In the genomic region with DNA sequence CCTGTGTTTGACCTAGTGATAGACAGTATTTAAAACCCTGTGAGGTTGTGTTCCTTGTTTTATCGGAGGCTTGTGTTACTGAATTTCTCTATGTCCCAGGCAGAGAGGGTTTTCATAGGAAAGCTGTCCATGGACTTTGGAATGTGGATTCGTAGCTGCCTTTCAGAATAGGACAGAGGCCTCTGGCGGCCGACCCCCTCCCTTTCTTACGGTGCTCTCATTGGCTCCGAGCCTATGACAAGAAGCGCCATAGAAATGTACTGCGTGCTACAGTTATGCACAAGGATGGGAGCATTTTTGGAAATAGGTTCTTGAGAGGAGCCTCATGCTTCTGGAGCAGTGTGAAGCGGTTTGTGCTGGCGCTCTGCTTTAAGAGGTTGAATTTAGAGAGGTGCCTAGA, we compare ENCODE assay signal across 23 mouse cellular contexts.
DNase-seq lines count a peak whose midpoint lies in the region; ATAC-seq lines count a peak whose summit lies in the region.
"Had no signal": no experiment of that assay in that cellular context is flagged by ENCODE, and none has a peak within 500 bp of the region (broad histone marks: within the 10 kb centered on the region; RNA-seq: fewer than 3 reads in every experiment).

No protein-coding gene starts in this region.

- peak overlapping the region; percentile 74 for H3K27ac ChIP-seq in heart, embryonic 13.5 days (replicated peaks)
- H3K27ac ChIP-seq in kidney, embryonic 14.5 days (ENCODE audit: low read depth, low read length), result no peak overlapping the region
- no peak overlapping the region for H3K27ac ChIP-seq in liver, embryonic 16.5 days (ENCODE audit: low read length)
- no peak overlapping the region for H3K27ac ChIP-seq in liver, embryonic 11.5 days (ENCODE audit: low read depth, low read length)
- H3K27ac ChIP-seq: forebrain, embryonic 13.5 days; liver, embryonic 12.5 days; midbrain, embryonic 10.5 days had no signal

- H3K36me3 ChIP-seq in heart, embryonic 13.5 days, result peaks cover 16% of the 10 kb centered on the region
- peaks cover 14% of the 10 kb centered on the region; the same call in 1 of the 2 replicates for H3K36me3 ChIP-seq in kidney, embryonic 14.5 days (ENCODE audit: control insufficient read depth, insufficient read depth, low read length)
- no peaks in the 10 kb centered on the region for H3K36me3 ChIP-seq in liver, embryonic 16.5 days (ENCODE audit: control insufficient read depth, insufficient read depth)
- no peaks in the 10 kb centered on the region; the same call in 1 of the 2 replicates for H3K36me3 ChIP-seq in liver, embryonic 11.5 days (ENCODE audit: control insufficient read depth, insufficient read depth, low read length)

- peak overlapping the region; percentile 57 for H3K4me2 ChIP-seq in heart, embryonic 13.5 days
- H3K4me2 ChIP-seq in kidney, embryonic 14.5 days (replicated peaks; ENCODE audit: low read depth, low read length), result no peak overlapping the region
- H3K4me2 ChIP-seq in liver, embryonic 16.5 days (ENCODE audit: low read depth, low read length), result no peak overlapping the region
- H3K4me2 ChIP-seq in liver, embryonic 11.5 days, result no peak overlapping the region
- H3K4me2 ChIP-seq: forebrain, embryonic 13.5 days; liver, embryonic 12.5 days had no signal

- intact Hi-C loops in heart, postnatal 25 days (cut with DNase I), result no loop called here

- peaks cover 57% of the 10 kb centered on the region for H3K4me1 ChIP-seq in heart, embryonic 13.5 days
- peaks cover 6% of the 10 kb centered on the region; the same call in 1 of the 2 replicates for H3K4me1 ChIP-seq in kidney, embryonic 14.5 days (ENCODE audit: control insufficient read depth, insufficient read depth, low read length)
- H3K4me1 ChIP-seq in liver, embryonic 16.5 days (ENCODE audit: control insufficient read depth, low read depth, low read length), result peaks cover 4% of the 10 kb centered on the region
- peaks cover 23% of the 10 kb centered on the region for H3K4me1 ChIP-seq in liver, embryonic 11.5 days (replicated peaks; ENCODE audit: control insufficient read depth, insufficient read depth, low read length)

- peak overlapping the region; percentile 5; the same call in 1 of the 2 replicates for H3K9ac ChIP-seq in heart, embryonic 13.5 days
- no peak overlapping the region for H3K9ac ChIP-seq in kidney, embryonic 14.5 days (ENCODE audit: low read depth, low read length)
- H3K9ac ChIP-seq in liver, embryonic 16.5 days (ENCODE audit: low read depth, low read length), result no peak overlapping the region
- H3K9ac ChIP-seq in liver, embryonic 11.5 days (ENCODE audit: low read depth, low read length), result no peak overlapping the region
- H3K9ac ChIP-seq: forebrain, embryonic 13.5 days; liver, embryonic 12.5 days had no signal

- DNase-seq in heart, postnatal 25 days (ENCODE audit: low spot score), result no peak
- DNase-seq in kidney, adult 11 months, result peak; percentile 17
- no peak for DNase-seq in liver, embryonic 11.5 days (ENCODE audit: low spot score)
- DNase-seq: adrenal gland, postnatal 36 days; B cell, adult 2 months; cerebellum, adult 9-10 months; kidney, adult 8-10 months; left cerebral cortex, postnatal 4 days; right cerebral cortex, adult 18-20 months; right cerebral cortex, postnatal 4 days; thymus, postnatal 14 days had no signal

- WGBS in heart, embryonic 13.5 days, result 43% methylated on average over 10 of the region's 10 CpGs
- WGBS in kidney, embryonic 14.5 days, result 81% methylated on average over 10 of the region's 10 CpGs
- WGBS in liver, embryonic 16.5 days (ENCODE audit: insufficient replicate concordance), result 79% methylated on average over 10 of the region's 10 CpGs
- WGBS in liver, embryonic 11.5 days, result 88% methylated on average over 10 of the region's 10 CpGs

- no peak for ATAC-seq in heart, embryonic 13.5 days (ENCODE audit: extremely low read depth, insufficient number of reproducible peaks, low FRiP score, low TSS enrichment)
- no peak for ATAC-seq in kidney, embryonic 14.5 days (ENCODE audit: low FRiP score, low TSS enrichment)
- peak; percentile 42; the same call in 1 of the 2 replicates for ATAC-seq in liver, embryonic 16.5 days (ENCODE audit: low read depth)
- no peak for ATAC-seq in liver, embryonic 11.5 days (replicated peaks; ENCODE audit: low FRiP score)
- ATAC-seq: forebrain, embryonic 13.5 days; liver, embryonic 12.5 days; lung, postnatal 0 days; midbrain, embryonic 16.5 days; Patski had no signal

- no peaks in the 10 kb centered on the region for H3K9me3 ChIP-seq in heart, embryonic 13.5 days
- no peaks in the 10 kb centered on the region for H3K9me3 ChIP-seq in kidney, embryonic 14.5 days (ENCODE audit: control insufficient read depth, low read length)
- no peaks in the 10 kb centered on the region for H3K9me3 ChIP-seq in liver, embryonic 16.5 days (replicated peaks; ENCODE audit: control insufficient read depth, low read length)
- no peaks in the 10 kb centered on the region for H3K9me3 ChIP-seq in liver, embryonic 11.5 days (ENCODE audit: control insufficient read depth, low read length)
- H3K9me3 ChIP-seq: forebrain, embryonic 13.5 days; G1E; liver, embryonic 12.5 days; midbrain, embryonic 10.5 days had no signal

- H3K4me3 ChIP-seq in heart, embryonic 13.5 days, result peak overlapping the region; percentile 22
- no peak overlapping the region for H3K4me3 ChIP-seq in kidney, embryonic 14.5 days (ENCODE audit: low read length)
- H3K4me3 ChIP-seq in liver, embryonic 16.5 days (ENCODE audit: low read depth, low read length), result no peak overlapping the region
- H3K4me3 ChIP-seq in liver, embryonic 11.5 days (ENCODE audit: low read depth, low read length), result no peak overlapping the region
- H3K4me3 ChIP-seq: forebrain, embryonic 13.5 days; liver, embryonic 12.5 days; midbrain, embryonic 10.5 days; myocyte had no signal

- H3K27me3 ChIP-seq in heart, embryonic 13.5 days (replicated peaks), result no peaks in the 10 kb centered on the region
- H3K27me3 ChIP-seq in kidney, embryonic 14.5 days (ENCODE audit: control insufficient read depth, insufficient read depth, low read length), result no peaks in the 10 kb centered on the region
- no peaks in the 10 kb centered on the region for H3K27me3 ChIP-seq in liver, embryonic 16.5 days (ENCODE audit: control insufficient read depth, insufficient read depth, low read depth, low read length)
- H3K27me3 ChIP-seq in liver, embryonic 11.5 days (replicated peaks; ENCODE audit: control insufficient read depth, insufficient read depth, low read length), result no peaks in the 10 kb centered on the region
- H3K27me3 ChIP-seq: CH12.LX; forebrain, embryonic 13.5 days; liver, embryonic 12.5 days; Patski had no signal
